In the genomic region with DNA sequence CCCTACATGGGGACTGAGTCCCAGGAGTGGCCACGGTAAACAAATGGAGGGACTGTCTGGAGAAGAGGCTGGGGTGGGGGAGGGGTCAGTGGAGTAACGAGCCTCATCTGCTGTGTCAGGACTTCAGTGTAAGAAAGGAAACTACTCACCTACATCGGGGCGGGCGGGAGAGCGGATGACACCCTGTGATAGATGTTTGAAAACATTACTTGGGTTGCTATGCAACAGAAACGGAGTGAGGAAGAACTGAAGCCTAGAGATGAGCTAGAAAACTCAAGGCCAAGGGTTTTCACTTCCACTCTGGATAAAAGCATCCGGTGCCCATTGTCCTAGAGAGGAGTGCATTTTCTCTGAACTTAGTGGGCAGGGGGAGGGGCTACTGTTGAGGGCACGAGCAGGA, we compare ENCODE assay signal across 9 mouse cellular contexts. TPM values are rescaled to one million over a fixed set of nuclear protein-coding genes. Genes with fewer than 3 reads are reported as not detected.
DNase-seq lines count a peak whose midpoint lies in the region; ATAC-seq lines count a peak whose summit lies in the region.
"Had no signal": no experiment of that assay in that cellular context is flagged by ENCODE, and none has a peak within 500 bp of the region (broad histone marks: within the 10 kb centered on the region; RNA-seq: fewer than 3 reads in every experiment).

No protein-coding gene starts in this region.

- H3K27me3 ChIP-seq in heart, embryonic 16.5 days (ENCODE audit: control insufficient read depth, insufficient read depth, low read length), result no peaks in the 10 kb centered on the region
- no peaks in the 10 kb centered on the region for H3K27me3 ChIP-seq in midbrain, embryonic 14.5 days (ENCODE audit: control insufficient read depth, insufficient read depth, low read length)

- no peak overlapping the region for H3K9ac ChIP-seq in heart, embryonic 16.5 days (ENCODE audit: low read length)
- H3K9ac ChIP-seq in midbrain, embryonic 14.5 days (replicated peaks; ENCODE audit: low read length), result no peak overlapping the region

- no peak overlapping the region for H3K27ac ChIP-seq in heart, embryonic 16.5 days (ENCODE audit: low read length)
- no peak overlapping the region for H3K27ac ChIP-seq in midbrain, embryonic 14.5 days (replicated peaks; ENCODE audit: low read depth, low read length)

- 0 out of 2 replicates have a peak, but pooled peaks have one; percentile 24 for ATAC-seq in heart, embryonic 16.5 days (replicated peaks; ENCODE audit: extremely low read depth, insufficient read depth, low FRiP score)
- peak; percentile 45 for ATAC-seq in granulocyte monocyte progenitor cell, adult 5-6 weeks (replicated peaks; ENCODE audit: poor library complexity, severe bottlenecking)
- no peak for ATAC-seq in midbrain, embryonic 14.5 days (ENCODE audit: low FRiP score, low TSS enrichment)
- no peak for ATAC-seq in frontal cortex, adult (ENCODE audit: low TSS enrichment)

- no peak for DNase-seq in heart, postnatal 14 days
- DNase-seq in CD4-positive, CD25-positive, alpha-beta regulatory T cell, adult 2 months (ENCODE audit: low read depth, low spot score), result peak; percentile 93
- peak; percentile 14 for DNase-seq in midbrain, embryonic 14.5 days
- no peak for DNase-seq in MN1 (ENCODE audit: low spot score)
- DNase-seq in ovary, postnatal 36 days (ENCODE audit: low spot score), result no peak
- DNase-seq: cerebellum, adult 8-10 months had no signal

- H3K4me2 ChIP-seq in heart, embryonic 16.5 days (ENCODE audit: low read depth, low read length), result no peak overlapping the region
- H3K4me2 ChIP-seq in midbrain, embryonic 14.5 days (ENCODE audit: low read length), result no peak overlapping the region

- H3K4me1 ChIP-seq in heart, embryonic 16.5 days (ENCODE audit: control insufficient read depth, insufficient read depth, low read length), result peaks cover 9% of the 10 kb centered on the region; the same call in 1 of the 2 replicates
- H3K4me1 ChIP-seq in midbrain, embryonic 14.5 days (ENCODE audit: control insufficient read depth, insufficient read depth, low read length), result no peaks in the 10 kb centered on the region

- H3K4me3 ChIP-seq in heart, embryonic 16.5 days (ENCODE audit: low read length), result no peak overlapping the region
- no peak overlapping the region for H3K4me3 ChIP-seq in midbrain, embryonic 14.5 days (replicated peaks; ENCODE audit: low read depth, low read length)

- H3K36me3 ChIP-seq in heart, embryonic 16.5 days (ENCODE audit: control insufficient read depth, insufficient read depth), result no peaks in the 10 kb centered on the region
- H3K36me3 ChIP-seq in midbrain, embryonic 14.5 days (ENCODE audit: control insufficient read depth, insufficient read depth, low read length), result no peaks in the 10 kb centered on the region

- WGBS in heart, embryonic 16.5 days, result 19% methylated on average over 9 of the region's 9 CpGs
- 29% methylated on average over 9 of the region's 9 CpGs for WGBS in midbrain, embryonic 14.5 days

- H3K9me3 ChIP-seq in heart, embryonic 16.5 days (replicated peaks; ENCODE audit: control insufficient read depth, low read length), result no peaks in the 10 kb centered on the region
- H3K9me3 ChIP-seq in midbrain, embryonic 14.5 days (ENCODE audit: control insufficient read depth, low read length), result no peaks in the 10 kb centered on the region

- intact Hi-C loops in heart, postnatal 14 days (cut with DNase I), result no loop called here

RNA-seq across cellular contexts. Expression of a gene that starts 6.3 kb away (rescaled TPM):
- polyA plus RNA-seq in heart, embryonic 16.5 days (2015; fragmentation: Nextera tagmentation; extraction: Ambion mirVana), result 1.0 TPM in 2 replicates
- total RNA-seq in heart, postnatal 14 days (2021), result under 1 TPM; 0.44 to 0.45 TPM
- 0.41 and 0.64 TPM in 2 replicates for total RNA-seq in granulocyte monocyte progenitor cell, adult 5-6 weeks (2014; fragmentation: Nextera tagmentation)
- total RNA-seq in granulocyte monocyte progenitor cell, adult 5-6 weeks (2017), result 0.93 and 1.4 TPM in 2 replicates
- polyA plus RNA-seq in midbrain, embryonic 14.5 days (2014; fragmentation: Nextera tagmentation; extraction: Ambion mirVana), result 0.19 and 0.28 TPM in 2 replicates

RNA-seq across cellular contexts. Expression of a gene that starts 29.4 kb away (rescaled TPM):
- polyA plus RNA-seq in heart, embryonic 16.5 days (2015; fragmentation: Nextera tagmentation; extraction: Ambion mirVana), result 24.5 and 32.2 TPM in 2 replicates
- 10 to 100 TPM; 19.3 to 19.6 TPM for total RNA-seq in heart, postnatal 14 days (2021)
- total RNA-seq in granulocyte monocyte progenitor cell, adult 5-6 weeks (2014; fragmentation: Nextera tagmentation), result 21.5 and 32.6 TPM in 2 replicates
- 33.3 and 38.9 TPM in 2 replicates for total RNA-seq in granulocyte monocyte progenitor cell, adult 5-6 weeks (2017)
- polyA plus RNA-seq in midbrain, embryonic 14.5 days (2014; fragmentation: Nextera tagmentation; extraction: Ambion mirVana), result 31.8 and 34.6 TPM in 2 replicates

RNA-seq across cellular contexts. Expression of a gene that starts 29.6 kb away (rescaled TPM):
- polyA plus RNA-seq in heart, embryonic 16.5 days (2015; fragmentation: Nextera tagmentation; extraction: Ambion mirVana), result 88.1 and 92.4 TPM in 2 replicates
- 1 to 10 TPM; 3.4 to 6.3 TPM for total RNA-seq in heart, postnatal 14 days (2021)
- 18.5 and 36.9 TPM in 2 replicates for total RNA-seq in granulocyte monocyte progenitor cell, adult 5-6 weeks (2014; fragmentation: Nextera tagmentation)
- 64.5 and 80.8 TPM in 2 replicates for total RNA-seq in granulocyte monocyte progenitor cell, adult 5-6 weeks (2017)
- polyA plus RNA-seq in midbrain, embryonic 14.5 days (2014; fragmentation: Nextera tagmentation; extraction: Ambion mirVana), result 14.0 and 25.4 TPM in 2 replicates

RNA-seq across cellular contexts. Expression of a gene that starts 40.5 kb away (rescaled TPM):
- 53.2 and 60.5 TPM in 2 replicates for polyA plus RNA-seq in heart, embryonic 16.5 days (2015; fragmentation: Nextera tagmentation; extraction: Ambion mirVana)
- total RNA-seq in heart, postnatal 14 days (2021), result 10 to 100 TPM; 28.6 to 30.7 TPM
- total RNA-seq in granulocyte monocyte progenitor cell, adult 5-6 weeks (2014; fragmentation: Nextera tagmentation), result 44.7 and 59.2 TPM in 2 replicates
- total RNA-seq in granulocyte monocyte progenitor cell, adult 5-6 weeks (2017), result 147 and 160 TPM in 2 replicates
- polyA plus RNA-seq in midbrain, embryonic 14.5 days (2014; fragmentation: Nextera tagmentation; extraction: Ambion mirVana), result 87.2 and 101 TPM in 2 replicates

RNA-seq across cellular contexts. Expression of a gene that starts 54.5 kb away (rescaled TPM):
- polyA plus RNA-seq in heart, embryonic 16.5 days (2015; fragmentation: Nextera tagmentation; extraction: Ambion mirVana), result 13.3 and 15.0 TPM in 2 replicates
- total RNA-seq in heart, postnatal 14 days (2021), result 1 to 10 TPM; 6.9 to 7.0 TPM
- 3.9 and 4.8 TPM in 2 replicates for total RNA-seq in granulocyte monocyte progenitor cell, adult 5-6 weeks (2014; fragmentation: Nextera tagmentation)
- 1.4 and 2.8 TPM in 2 replicates for total RNA-seq in granulocyte monocyte progenitor cell, adult 5-6 weeks (2017)
- polyA plus RNA-seq in midbrain, embryonic 14.5 days (2014; fragmentation: Nextera tagmentation; extraction: Ambion mirVana), result 15.4 and 21.6 TPM in 2 replicates

Comparison
In these comparisons a context has a peak if more than half of its experiments do, and no peak if none do; other contexts are left out.
1. ATAC-seq: peak in heart, embryonic 16.5 days (single experiment) and granulocyte monocyte progenitor cell, adult 5-6 weeks (single experiment); none in midbrain, embryonic 14.5 days (single experiment) and frontal cortex, adult (single experiment).
2. DNase-seq: peak in CD4-positive, CD25-positive, alpha-beta regulatory T cell, adult 2 months (single experiment) and midbrain, embryonic 14.5 days (single experiment); none in heart, postnatal 14 days (0 of 2), MN1 (single experiment) and ovary, postnatal 36 days (single experiment).